Mouse (Mus musculus) heart, embryonic 13.5 days (tissue): Measurements from ENCODE around the gene Atxn2. TPM values are rescaled to one million over a fixed set of nuclear protein-coding genes. Genes with fewer than 3 reads are reported as not detected.

Experiments used
- microRNA-seq: library from miRNA; unstranded; fragments of <30 nt; microRNA quantifications from one replicate; pipeline ENCODE4, GENCODE M21; 2016
- polyA plus RNA-seq: library from polyadenylated mRNA; unstranded; fragments of >200 nt; fragmentation: Nextera tagmentation; extraction: Ambion mirVana; gene quantifications from 2 replicates; pipeline ENCODE4 v1.2.1, GENCODE M21; 2015

Gene Atxn2
- polyA plus RNA-seq, 1 experiment from 2014 or later = 35.4 TPM

Small RNA genes lying within 50 kb of the gene (microRNA-seq; reads per million reads assigned to microRNA genes)
- not detected for gene Mir7031

Other genes with a start within 250 kb of the Atxn2 start
- gene Adam1b, start 207.9 kb upstream of the Atxn2 start, polyA plus RNA-seq = 0.09 TPM in 1 of 2 replicates, not detected in the other
- gene Adam1a, start 165.9 kb upstream of the Atxn2 start, polyA plus RNA-seq = 1.2 and 1.3 TPM in 2 replicates
- gene Gm42878, start 165.9 kb upstream of the Atxn2 start, polyA plus RNA-seq = not detected in 2 replicates
- gene Mapkapk5, start 165.4 kb upstream of the Atxn2 start, polyA plus RNA-seq = 31.7 and 33.6 TPM in 2 replicates
- gene Aldh2, start 117.5 kb upstream of the Atxn2 start, polyA plus RNA-seq = 70.7 and 71.8 TPM in 2 replicates
- 5.1 and 6.8 TPM in 2 replicates for gene Acad12, start 92.4 kb upstream of the Atxn2 start, polyA plus RNA-seq
- 1.7 TPM in 2 replicates for gene Acad10, start 50.8 kb upstream of the Atxn2 start, polyA plus RNA-seq
- gene Brap, start 50.8 kb upstream of the Atxn2 start, polyA plus RNA-seq = 24.4 and 25.0 TPM in 2 replicates
- gene Sh2b3, start 126.3 kb downstream of the Atxn2 start, polyA plus RNA-seq = 13.3 and 14.7 TPM in 2 replicates
- gene Pheta1, start 137.6 kb downstream of the Atxn2 start, polyA plus RNA-seq = 14.9 and 17.2 TPM in 2 replicates